Mouse (Mus musculus): Measurements from ENCODE around the gene Phf21a. TPM values are rescaled to one million over a fixed set of nuclear protein-coding genes. Genes with fewer than 3 reads are reported as not detected.

The Phf21a gene
- polyA plus RNA-seq, 1 experiment from 2014 or later = 30.3 TPM

DNA sequence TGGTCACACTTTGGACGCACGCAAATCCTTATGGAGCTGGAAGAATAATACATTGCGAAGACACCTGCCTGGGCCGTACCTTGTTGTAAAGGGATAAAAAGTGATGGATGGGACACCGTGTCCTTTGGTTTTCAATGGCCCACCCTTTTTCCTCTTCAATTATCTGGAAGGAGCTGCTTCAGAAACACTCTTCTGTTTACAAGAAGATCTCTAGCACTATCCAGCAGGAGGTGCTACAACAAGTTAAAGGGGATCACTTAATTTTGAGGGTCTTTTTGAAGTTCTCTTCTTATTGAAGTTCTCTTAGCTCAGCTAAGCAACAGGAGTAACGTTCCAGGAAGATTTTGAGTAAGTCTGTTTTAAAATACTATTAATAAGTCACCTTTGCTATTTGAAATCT is 94.1 kb downstream of the Phf21a start:
- Histone ChIP-seq H3K4me3 (no peak overlapping the region), H3K27me3 (ENCODE audit: insufficient read depth, poor library complexity, severe bottlenecking) (no peaks in the 10 kb centered on the region), H3K9me3 (no peaks in the 10 kb centered on the region), H3K27ac (no peak overlapping the region), H3K4me1 (peaks cover 27% of the 10 kb centered on the region), H3K36me3 (0 out of 2 replicates have a peak, but pooled peaks cover 3% of the 10 kb centered on the region)
- DNase-seq (ENCODE audit: low spot score) = no peak
- WGBS = 69% methylated on average over 6 of the region's 6 CpGs

DNA sequence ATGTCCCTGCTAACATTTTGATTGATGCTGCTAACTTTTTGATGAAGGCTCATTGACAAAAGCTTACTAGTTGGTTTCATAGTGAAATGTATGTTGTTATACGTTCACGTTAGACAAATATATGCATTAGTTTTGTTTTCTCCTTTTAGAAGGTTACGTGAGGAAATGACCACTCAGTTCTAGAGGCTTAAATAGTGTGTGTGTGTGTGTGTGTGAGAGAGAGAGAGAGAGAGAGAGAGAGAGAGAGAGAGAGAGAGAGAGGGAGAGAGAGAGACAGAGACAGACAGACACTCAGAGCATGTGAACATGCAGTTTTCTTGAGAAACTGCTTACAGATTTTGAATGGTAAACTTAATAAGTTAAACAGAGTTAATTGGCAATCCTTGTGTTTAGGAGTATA is 95.8 kb downstream of the Phf21a start:
- Histone ChIP-seq H3K4me1 (peaks cover 25% of the 10 kb centered on the region), H3K27ac (no peak overlapping the region), H3K27me3 (ENCODE audit: insufficient read depth, poor library complexity, severe bottlenecking) (no peaks in the 10 kb centered on the region), H3K9me3 (no peaks in the 10 kb centered on the region), H3K36me3 (0 out of 2 replicates have a peak, but pooled peaks cover 3% of the 10 kb centered on the region), H3K4me3 (no peak overlapping the region)
- 71% methylated on average over 3 of the region's 3 CpGs for WGBS
- DNase-seq (ENCODE audit: low spot score) = no peak

DNA sequence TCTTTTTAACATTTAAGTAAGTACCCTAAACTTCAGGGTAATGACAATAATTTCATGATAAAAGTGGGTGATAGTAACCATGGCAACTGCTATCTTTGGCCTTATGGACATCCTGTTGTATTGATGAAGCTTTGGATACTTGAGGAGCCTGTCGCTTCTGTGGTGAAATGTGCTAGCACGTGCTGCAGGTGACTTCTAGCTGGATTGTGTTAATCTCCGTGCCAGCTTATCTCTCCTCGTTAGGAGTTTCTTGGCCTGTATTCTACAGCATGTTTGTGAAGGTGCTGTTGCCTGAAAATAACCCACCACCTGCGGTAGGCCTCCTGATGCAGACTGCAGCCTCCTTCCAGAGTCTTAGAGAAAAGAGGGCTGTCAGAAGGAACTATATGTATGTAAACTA is 98.0 kb downstream of the Phf21a start:
- Histone ChIP-seq H3K4me1 (peaks cover 22% of the 10 kb centered on the region), H3K36me3 (0 out of 2 replicates have a peak, but pooled peaks cover 3% of the 10 kb centered on the region), H3K27me3 (ENCODE audit: insufficient read depth, poor library complexity, severe bottlenecking) (no peaks in the 10 kb centered on the region), H3K9me3 (no peaks in the 10 kb centered on the region), H3K27ac (no peak overlapping the region), H3K4me3 (no peak overlapping the region)
- WGBS = 26% methylated on average over 5 of the region's 5 CpGs
- peak; percentile 41 for DNase-seq (ENCODE audit: low spot score)

DNA sequence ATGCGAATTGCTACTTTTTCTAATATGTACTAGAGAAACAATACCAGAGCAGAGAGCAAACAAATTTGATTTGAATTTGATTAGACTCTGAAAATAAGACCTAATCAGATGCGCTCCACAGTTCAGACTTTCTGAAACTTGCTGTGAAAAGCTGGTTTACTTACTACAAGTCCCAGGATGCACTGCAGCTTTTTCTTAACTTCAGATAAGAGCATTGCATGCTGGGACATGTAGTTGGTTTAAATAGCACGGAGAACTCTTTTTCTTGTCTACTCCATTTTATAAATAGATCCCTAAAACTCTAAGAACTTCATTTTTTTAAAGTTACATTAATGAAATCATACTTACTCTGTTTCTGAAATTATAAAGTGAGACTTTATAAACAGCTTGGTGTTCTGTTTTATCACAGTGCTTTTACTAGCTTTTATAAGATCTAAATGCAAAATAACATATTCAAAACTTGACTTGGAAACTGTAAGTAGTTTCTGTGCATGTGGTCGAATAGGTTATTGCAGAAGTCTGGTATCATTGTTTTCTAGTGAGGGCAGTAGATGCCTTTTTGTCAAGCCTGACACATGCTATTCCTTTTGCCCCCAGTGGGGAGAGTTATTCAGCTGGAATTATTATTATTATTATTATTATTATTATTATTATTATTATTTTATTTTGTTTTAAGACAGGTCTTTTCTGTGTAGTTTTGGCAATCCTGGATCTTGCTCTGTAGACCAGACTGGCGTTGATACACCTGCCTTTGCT is 99.1 kb downstream of the Phf21a start:
- Histone ChIP-seq H3K27me3 (ENCODE audit: insufficient read depth, poor library complexity, severe bottlenecking) (no peaks in the 10 kb centered on the region), H3K36me3 (0 out of 2 replicates have a peak, but pooled peaks cover 3% of the 10 kb centered on the region), H3K4me3 (no peak overlapping the region), H3K4me1 (peaks cover 17% of the 10 kb centered on the region), H3K9me3 (no peaks in the 10 kb centered on the region), H3K27ac (no peak overlapping the region)
- DNase-seq (ENCODE audit: low spot score) = peak; percentile 70
- 69% methylated on average over 5 of the region's 5 CpGs for WGBS

DNA sequence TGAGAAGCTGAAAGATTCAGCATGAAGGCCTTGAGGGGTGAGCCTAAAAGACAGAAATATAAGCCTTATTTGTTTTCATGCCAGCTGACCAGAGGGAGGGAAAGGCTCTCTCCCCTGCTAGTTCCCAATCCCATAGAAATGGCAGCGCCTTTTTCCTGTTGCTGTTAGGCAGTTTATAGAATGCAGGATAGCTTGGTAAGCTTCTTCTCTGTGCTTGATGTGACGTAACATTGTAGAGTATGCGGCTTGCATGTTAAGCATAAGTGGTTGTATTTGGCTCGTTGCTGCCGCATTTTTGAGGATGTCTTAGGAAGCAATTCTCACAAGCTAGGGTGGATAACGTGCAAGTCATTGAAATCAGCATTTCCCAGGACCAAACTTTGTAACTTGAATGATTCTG is 105.2 kb downstream of the Phf21a start:
- no peak for DNase-seq (ENCODE audit: low spot score)
- Histone ChIP-seq H3K4me1 (peaks cover 20% of the 10 kb centered on the region; the same call in 1 of the 2 replicates), H3K9me3 (no peaks in the 10 kb centered on the region), H3K36me3 (no peaks in the 10 kb centered on the region), H3K4me3 (no peak overlapping the region), H3K27me3 (ENCODE audit: insufficient read depth, poor library complexity, severe bottlenecking) (no peaks in the 10 kb centered on the region), H3K27ac (no peak overlapping the region)
- 56% methylated on average over 6 of the region's 6 CpGs for WGBS

DNA sequence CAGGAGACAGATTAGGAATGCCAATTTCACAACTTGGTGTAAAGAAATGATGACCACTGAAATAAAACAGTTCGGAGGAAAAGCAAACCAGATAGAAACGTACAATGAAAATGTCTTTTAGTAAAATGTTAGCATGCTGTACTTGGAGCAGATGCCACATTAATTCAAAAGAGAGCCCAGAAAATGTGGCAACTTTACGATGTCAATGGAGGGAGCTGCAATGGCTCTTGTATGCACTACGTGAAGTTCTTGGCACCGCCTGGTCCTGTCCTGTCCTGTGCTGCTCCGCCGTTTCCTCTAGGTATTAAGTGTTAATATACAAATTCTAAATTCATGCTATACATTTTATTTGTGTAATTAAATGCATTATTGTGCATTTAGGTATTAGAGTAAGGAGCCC is 105.8 kb downstream of the Phf21a start:
- Histone ChIP-seq H3K9me3 (no peaks in the 10 kb centered on the region), H3K27me3 (ENCODE audit: insufficient read depth, poor library complexity, severe bottlenecking) (no peaks in the 10 kb centered on the region), H3K36me3 (no peaks in the 10 kb centered on the region), H3K4me3 (no peak overlapping the region), H3K27ac (no peak overlapping the region), H3K4me1 (peaks cover 20% of the 10 kb centered on the region; the same call in 1 of the 2 replicates)
- 85% methylated on average over 7 of the region's 7 CpGs for WGBS
- no peak for DNase-seq (ENCODE audit: low spot score)

DNA sequence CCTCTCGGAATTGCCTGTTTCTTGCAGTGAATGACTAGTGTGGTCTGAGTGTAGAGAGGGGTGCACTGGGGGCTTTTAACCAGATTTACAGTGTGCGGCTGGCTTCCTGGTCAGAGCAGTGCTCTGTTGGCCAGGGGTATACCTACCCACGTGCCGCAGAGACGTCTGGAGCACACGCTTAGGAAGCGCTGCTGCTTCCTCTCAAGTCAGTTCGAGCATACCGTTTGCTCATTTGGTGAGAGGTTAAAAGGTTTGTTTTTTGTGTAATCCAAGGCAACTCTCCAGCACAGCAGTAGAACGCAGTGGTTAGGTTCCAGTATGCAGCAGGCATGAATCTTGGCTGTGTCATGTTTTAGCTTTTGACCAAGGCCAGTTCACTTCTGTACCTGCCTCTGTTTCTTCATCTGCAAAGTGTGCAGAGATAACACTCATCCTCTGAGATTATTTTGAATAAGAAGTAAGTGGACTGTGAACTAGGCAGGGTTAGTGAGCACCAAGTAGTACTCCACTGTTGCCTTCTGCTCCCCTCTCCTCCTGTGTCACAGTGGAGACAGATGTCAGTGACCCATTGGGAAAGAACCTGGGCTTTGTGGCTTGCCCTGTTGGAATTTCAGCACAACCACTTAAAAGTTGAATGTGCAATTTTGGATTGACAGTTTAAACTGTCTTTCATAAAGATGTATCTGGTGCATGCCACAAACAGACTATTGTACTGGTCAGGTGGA is 106.8 kb downstream of the Phf21a start:
- 77% methylated on average over 10 of the region's 10 CpGs for WGBS
- Histone ChIP-seq H3K36me3 (no peaks in the 10 kb centered on the region), H3K27me3 (ENCODE audit: insufficient read depth, poor library complexity, severe bottlenecking) (no peaks in the 10 kb centered on the region), H3K9me3 (no peaks in the 10 kb centered on the region), H3K4me1 (peaks cover 20% of the 10 kb centered on the region; the same call in 1 of the 2 replicates), H3K27ac (no peak overlapping the region), H3K4me3 (no peak overlapping the region)
- DNase-seq (ENCODE audit: low spot score) = no peak

DNA sequence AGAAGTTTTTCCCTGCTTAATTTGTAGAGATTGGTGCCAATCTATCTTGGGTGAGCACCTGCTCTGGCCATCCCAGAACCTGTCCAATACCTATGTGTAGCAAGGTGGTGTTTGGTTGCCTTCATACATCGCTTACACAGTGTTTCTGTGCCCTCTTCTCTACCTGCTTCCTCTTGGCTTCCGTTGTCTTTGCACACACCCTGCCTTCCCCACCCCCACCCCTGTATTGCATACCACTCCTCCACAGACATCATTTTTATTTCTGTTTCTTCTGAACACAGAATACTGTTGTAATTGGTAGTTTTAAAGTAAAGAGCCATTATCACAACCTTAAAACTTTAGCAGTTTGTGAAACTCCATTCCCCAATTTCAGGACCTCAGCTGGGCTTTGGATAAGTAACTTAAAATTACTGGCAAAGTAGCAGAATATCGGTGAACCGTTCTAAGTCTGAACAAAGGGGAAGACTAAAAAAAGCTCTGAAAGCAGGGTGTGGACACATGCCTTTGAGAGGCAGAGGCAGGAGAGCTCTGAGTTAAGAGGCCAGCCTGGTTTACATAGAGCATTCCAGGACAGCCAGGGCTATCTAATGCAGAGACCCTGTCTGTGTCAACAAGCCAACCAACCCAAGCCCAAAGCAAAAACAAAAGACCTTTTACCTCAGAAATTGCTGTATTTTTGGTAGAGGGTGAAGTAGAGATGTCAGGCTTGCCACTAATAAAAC is 109.6 kb downstream of the Phf21a start:
- WGBS = 52% methylated on average over 4 of the region's 4 CpGs
- Histone ChIP-seq H3K36me3 (no peaks in the 10 kb centered on the region), H3K4me3 (no peak overlapping the region), H3K27ac (no peak overlapping the region), H3K4me1 (peaks cover 26% of the 10 kb centered on the region; the same call in 1 of the 2 replicates), H3K27me3 (ENCODE audit: insufficient read depth, poor library complexity, severe bottlenecking) (no peaks in the 10 kb centered on the region), H3K9me3 (no peaks in the 10 kb centered on the region)
- DNase-seq (ENCODE audit: low spot score) = no peak

DNA sequence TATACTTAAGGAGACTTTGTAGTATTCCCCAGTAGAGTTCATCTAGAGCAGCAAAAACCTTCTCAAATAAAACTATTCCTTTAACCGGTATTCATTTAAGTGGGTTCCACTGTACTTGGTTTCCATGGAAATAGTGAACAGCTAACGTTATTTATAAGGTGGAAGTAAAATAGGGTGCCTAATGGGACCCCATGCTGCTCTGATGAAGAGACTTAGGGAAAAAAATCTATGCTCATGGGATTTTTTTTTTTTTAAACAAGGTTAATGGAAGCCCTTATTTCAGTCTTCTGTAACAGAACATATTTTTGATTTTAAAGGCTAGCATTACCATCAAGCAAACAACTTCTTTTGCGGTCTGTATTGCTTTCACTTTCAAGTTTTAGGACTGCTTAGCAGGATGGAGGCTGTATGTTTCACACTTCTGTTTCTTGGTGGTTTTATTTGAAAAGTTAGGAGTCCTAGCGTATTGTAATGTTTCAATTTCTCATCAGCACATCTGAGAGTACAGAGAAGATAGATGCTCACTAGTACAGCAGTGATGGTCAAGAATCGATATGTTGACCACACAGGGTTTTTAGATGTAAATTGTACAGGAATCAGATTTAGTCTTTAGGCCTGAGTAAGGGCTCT is 112.2 kb downstream of the Phf21a start:
- WGBS = 85% methylated on average over 5 of the region's 5 CpGs
- H3K27ac ChIP-seq = no peak overlapping the region
- H3K4me3 ChIP-seq = no peak overlapping the region
- H3K4me1 ChIP-seq = peaks cover 17% of the 10 kb centered on the region; the same call in 1 of the 2 replicates
- DNase-seq (ENCODE audit: low spot score) = no peak
- H3K9me3 ChIP-seq = no peaks in the 10 kb centered on the region
- no peaks in the 10 kb centered on the region for H3K36me3 ChIP-seq
- no peaks in the 10 kb centered on the region for H3K27me3 ChIP-seq (ENCODE audit: insufficient read depth, poor library complexity, severe bottlenecking)

DNA sequence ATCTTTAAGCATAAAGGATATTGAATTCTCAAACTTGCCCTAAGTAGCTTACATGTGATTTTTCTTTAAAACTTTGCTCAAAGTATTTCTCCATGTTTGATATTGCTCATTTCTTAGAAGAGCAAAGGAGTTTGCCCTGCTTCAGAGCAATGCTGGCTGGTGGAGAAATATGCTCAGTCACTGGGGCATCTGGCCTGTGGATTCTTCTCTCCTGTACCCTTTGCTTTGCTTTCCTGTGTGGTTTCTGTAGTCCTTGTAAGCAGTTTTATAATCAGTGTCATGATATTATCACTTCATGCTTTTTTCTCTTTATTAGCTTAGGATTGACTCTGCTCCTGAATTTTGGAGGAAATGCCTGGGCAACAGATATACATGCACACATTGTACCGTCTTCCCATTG is 117.5 kb downstream of the Phf21a start:
- no peak overlapping the region for H3K27ac ChIP-seq
- H3K36me3 ChIP-seq = peaks cover 9% of the 10 kb centered on the region; the same call in 1 of the 2 replicates
- no peaks in the 10 kb centered on the region for H3K27me3 ChIP-seq (ENCODE audit: insufficient read depth, poor library complexity, severe bottlenecking)
- H3K4me1 ChIP-seq = peaks cover 13% of the 10 kb centered on the region; the same call in 1 of the 2 replicates
- no peak for DNase-seq (ENCODE audit: low spot score)
- 84% methylated on average over 1 of the region's 1 CpGs for WGBS
- no peak overlapping the region for H3K4me3 ChIP-seq
- no peaks in the 10 kb centered on the region for H3K9me3 ChIP-seq

DNA sequence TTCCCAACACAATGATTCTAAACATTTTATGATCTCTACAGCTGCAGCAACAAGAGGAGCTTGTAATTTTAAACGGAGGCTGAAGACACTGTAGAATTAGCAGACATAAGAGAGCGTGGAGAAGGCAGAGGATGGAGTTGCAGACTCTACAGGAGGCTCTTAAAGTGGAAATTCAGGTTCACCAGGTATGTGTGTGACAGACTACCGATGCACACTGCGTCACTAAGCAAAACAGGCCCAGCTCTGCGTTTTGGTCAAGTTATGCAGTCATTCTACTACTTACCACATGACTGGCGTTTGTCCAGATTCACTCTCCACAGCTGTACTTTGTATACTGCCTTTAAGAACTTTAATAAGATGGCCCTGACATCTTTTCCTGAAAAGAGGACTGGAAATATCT is 128.5 kb downstream of the Phf21a start:
- H3K4me3 ChIP-seq = no peak overlapping the region
- no peaks in the 10 kb centered on the region for H3K4me1 ChIP-seq
- H3K36me3 ChIP-seq = peaks cover 30% of the 10 kb centered on the region
- DNase-seq (ENCODE audit: low spot score) = no peak
- WGBS = 88% methylated on average over 6 of the region's 6 CpGs
- no peaks in the 10 kb centered on the region for H3K27me3 ChIP-seq (ENCODE audit: insufficient read depth, poor library complexity, severe bottlenecking)
- H3K27ac ChIP-seq = no peak overlapping the region
- no peaks in the 10 kb centered on the region for H3K9me3 ChIP-seq

DNA sequence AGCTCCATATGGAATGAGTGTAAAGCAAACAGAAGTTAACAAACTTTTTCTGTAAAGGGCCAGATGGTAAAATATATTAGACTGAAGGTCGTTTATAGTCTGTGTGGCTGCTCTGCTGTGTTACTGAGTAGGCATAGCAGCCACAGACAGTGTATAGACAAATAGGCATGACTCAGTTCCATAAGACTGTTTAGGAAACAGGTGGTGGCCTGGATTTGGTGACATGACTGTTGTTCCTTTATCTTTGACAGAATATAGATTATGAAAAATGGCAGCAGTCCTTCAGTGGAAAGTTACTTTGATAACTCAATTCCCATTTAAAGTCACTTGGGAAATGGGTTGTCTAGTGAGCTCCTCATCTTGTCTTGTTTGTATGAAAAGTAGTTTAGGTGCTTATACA is 132.7 kb downstream of the Phf21a start:
- Histone ChIP-seq H3K9me3 (no peaks in the 10 kb centered on the region), H3K4me1 (no peaks in the 10 kb centered on the region), H3K36me3 (peaks cover 27% of the 10 kb centered on the region), H3K27me3 (ENCODE audit: insufficient read depth, poor library complexity, severe bottlenecking) (no peaks in the 10 kb centered on the region), H3K4me3 (no peak overlapping the region), H3K27ac (no peak overlapping the region)
- WGBS = 71% methylated on average over 1 of the region's 1 CpGs
- DNase-seq (ENCODE audit: low spot score) = no peak

Data from heart, embryonic 10.5 days (tissue).